Mouse (Mus musculus) neural tube, embryonic 15.5 days (tissue): Measurements from ENCODE around the gene Rarb. TPM values are rescaled to one million over a fixed set of nuclear protein-coding genes. Genes with fewer than 3 reads are reported as not detected.

Experiments used
- ATAC-seq: fragments of 200-750 bp; cut with Nextera tagmentation; 2 replicates; pipeline ENCODE4 v1.8.0; 2017; ENCODE audit warnings: mild to moderate bottlenecking, moderate TSS enrichment, moderate library complexity; ENCODE audit not compliant: low FRiP score
- H3K27ac ChIP-seq: fragments of 300-500 bp; sonication (generic); replicated peaks from 2 replicates; pipeline ENCODE4 v1.5.1; 2015; ENCODE audit warnings: mild to moderate bottlenecking, inconsistent platforms
- H3K27me3 ChIP-seq: fragments of 300-500 bp; sonication (generic); replicated peaks from 2 replicates; pipeline ENCODE4 v1.6.1; 2015; ENCODE audit warnings: inconsistent platforms
- H3K36me3 ChIP-seq: fragments of 300-500 bp; sonication (generic); 2 replicates; pipeline ENCODE4 v1.6.1; 2015; ENCODE audit warnings: inconsistent platforms
- H3K4me1 ChIP-seq: fragments of 300-500 bp; sonication (generic); 2 replicates; pipeline ENCODE4 v1.6.1; 2015; ENCODE audit warnings: inconsistent platforms
- H3K4me2 ChIP-seq: fragments of 300-500 bp; sonication (generic); 2 replicates; pipeline ENCODE4 v1.6.1; 2015; ENCODE audit warnings: inconsistent platforms, mild to moderate bottlenecking, moderate library complexity
- H3K4me3 ChIP-seq: fragments of 300-500 bp; sonication (generic); replicated peaks from 2 replicates; pipeline ENCODE4 v1.5.1; 2015; ENCODE audit warnings: mild to moderate bottlenecking, inconsistent platforms
- H3K9ac ChIP-seq: fragments of 300-500 bp; sonication (generic); replicated peaks from 2 replicates; pipeline ENCODE4 v1.6.1; 2015; ENCODE audit warnings: mild to moderate bottlenecking, inconsistent platforms
- H3K9me3 ChIP-seq: fragments of 300-500 bp; sonication (generic); replicated peaks from 2 replicates; pipeline ENCODE4 v1.6.1; 2016; ENCODE audit warnings: inconsistent platforms
- WGBS: fragments of 180-500 bp; shearing (Covaris S2); methylation state at CpG from one replicate; pipeline ENCODE4 v1.1.7; 2015; ENCODE audit warnings: mixed read lengths; 5-methylcytosine and 5-hydroxymethylcytosine counted together
- polyA plus RNA-seq: library from polyadenylated mRNA; unstranded; fragments of >200 nt; fragmentation: Nextera tagmentation; extraction: Ambion mirVana; gene quantifications from 2 replicates; pipeline ENCODE4 v1.2.1, GENCODE M21; 2015

Gene Rarb
- polyA plus RNA-seq, 1 experiment from 2014 or later: 25.2 TPM

- H3K27me3 ChIP-seq: no peaks in the 10 kb centered on the region
- no peak overlapping the region for H3K9ac ChIP-seq
- no peak overlapping the region for H3K27ac ChIP-seq
- WGBS: 58% methylated on average over 1 of the region's 1 CpGs
- ATAC-seq: no peak
- H3K4me1 ChIP-seq: peaks cover 7% of the 10 kb centered on the region
- no peaks in the 10 kb centered on the region for H3K36me3 ChIP-seq
- no peak overlapping the region for H3K4me3 ChIP-seq
- no peak overlapping the region for H3K4me2 ChIP-seq
- no peaks in the 10 kb centered on the region for H3K9me3 ChIP-seq
Observed at GRCm38 (mm10) chr14:16384783-16385182, 434.2 kb downstream of the Rarb start.
